Mouse (Mus musculus) lung, adult 2 months (tissue): ENCODE measurements at regions not wholly inside any gene's neighbourhood (a gene's known extent, or its start where the extent isn't known, plus 50 kb on each side); places are given as distances from the start of the nearest gene placed in this dataset.

ENCODE experiments used
- CTCF ChIP-seq: fragments of 200-500 bp; IDR thresholded peaks from 2 replicates; pipeline ENCODE4 v1.5.1; 2011; ENCODE audit warnings: mild to moderate bottlenecking, low read length, control low read depth; ENCODE audit not compliant: insufficient read depth
- POLR2A ChIP-seq: fragments of 200-500 bp; IDR thresholded peaks from 2 replicates; pipeline ENCODE4 v1.6.1; 2011; ENCODE audit warnings: low read depth, mild to moderate bottlenecking, control low read depth, low read length, borderline replicate concordance; ENCODE audit errors: extremely low read depth

DNA sequence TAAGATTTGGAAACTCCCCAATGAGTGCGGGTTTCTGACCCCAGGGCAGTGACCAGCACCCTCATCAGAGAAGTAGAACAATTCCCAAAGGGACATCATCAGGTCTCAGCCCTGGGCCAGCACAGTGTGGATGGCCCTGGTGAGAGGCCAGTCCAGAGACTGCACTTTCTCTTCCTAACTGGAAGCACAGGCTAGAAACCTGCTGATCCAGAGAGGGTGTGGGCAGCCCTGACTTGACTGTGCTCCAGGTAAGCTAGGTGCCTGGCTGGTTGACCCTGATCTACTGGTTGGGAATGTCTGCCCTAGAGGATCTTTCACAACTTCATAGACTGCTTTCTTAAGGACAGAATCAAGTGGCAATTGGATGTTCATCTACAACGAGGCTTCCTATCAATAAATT lies 857.4 kb upstream of the Car8 start:
- no peak for TF ChIP-seq CTCF
- no peak for TF ChIP-seq POLR2A
